Mouse (Mus musculus) embryonic facial prominence, embryonic 15.5 days (tissue): ENCODE data around the gene Lrp1. TPM values are rescaled to one million over a fixed set of nuclear protein-coding genes. Genes with fewer than 3 reads are reported as not detected.
"Not testable (repeated sequence)": the region's sequence is repeated elsewhere in the genome, so short reads cannot be mapped to it uniquely, and the experiment has no call there.

Experiments used
- ATAC-seq: fragments of 200-750 bp; cut with Nextera tagmentation; 2 replicates; pipeline ENCODE4 v1.8.0; 2017; ENCODE audit warnings: low read depth, moderate TSS enrichment; ENCODE audit not compliant: insufficient number of reproducible peaks, low FRiP score, low TSS enrichment
- H3K27ac ChIP-seq: fragments of 300-500 bp; sonication (generic); replicated peaks from 2 replicates; pipeline ENCODE4 v1.5.1; 2015; ENCODE audit warnings: mild to moderate bottlenecking, inconsistent platforms
- H3K27me3 ChIP-seq: fragments of 300-500 bp; sonication (generic); 2 replicates; pipeline ENCODE4 v1.6.1; 2015; ENCODE audit warnings: inconsistent platforms
- H3K36me3 ChIP-seq: fragments of 300-500 bp; sonication (generic); 2 replicates; pipeline ENCODE4 v1.6.1; 2015; ENCODE audit warnings: mild to moderate bottlenecking, inconsistent platforms
- H3K4me1 ChIP-seq: fragments of 300-500 bp; sonication (generic); 2 replicates; pipeline ENCODE4 v1.6.1; 2015; ENCODE audit warnings: inconsistent platforms
- H3K4me2 ChIP-seq: fragments of 300-500 bp; sonication (generic); replicated peaks from 2 replicates; pipeline ENCODE4 v1.6.1; 2015; ENCODE audit warnings: mild to moderate bottlenecking, inconsistent platforms
- H3K4me3 ChIP-seq: fragments of 300-500 bp; sonication (generic); replicated peaks from 2 replicates; pipeline ENCODE4 v1.5.1; 2015; ENCODE audit warnings: mild to moderate bottlenecking, inconsistent platforms
- H3K9ac ChIP-seq: fragments of 300-500 bp; sonication (generic); 2 replicates; pipeline ENCODE4 v1.6.1; 2015; ENCODE audit warnings: inconsistent platforms
- H3K9me3 ChIP-seq: fragments of 300-500 bp; sonication (generic); replicated peaks from 2 replicates; pipeline ENCODE4 v1.6.1; 2016; ENCODE audit warnings: inconsistent platforms
- WGBS: fragments of 180-500 bp; shearing (Covaris S2); methylation state at CpG from one replicate; pipeline ENCODE4 v1.1.7; 2015; 5-methylcytosine and 5-hydroxymethylcytosine counted together
- polyA plus RNA-seq: library from polyadenylated mRNA; unstranded; fragments of >200 nt; fragmentation: Nextera tagmentation; extraction: Ambion mirVana; gene quantifications from 2 replicates; pipeline ENCODE4 v1.2.1, GENCODE M21; 2015

The Lrp1 gene
- polyA plus RNA-seq, 1 experiment from 2014 or later: 163 TPM

GRCm38 (mm10) chr10:127663590-127663989, 42.6 kb upstream of the Lrp1 start:
- ATAC-seq: no peak
- Histone ChIP-seq H3K27me3 (no peaks in the 10 kb centered on the region), H3K4me2 (peak overlapping the region; percentile 80), H3K36me3 (peaks cover 51% of the 10 kb centered on the region), H3K4me3 (peak overlapping the region; percentile 81), H3K27ac (peak overlapping the region; percentile 99), H3K9ac (0 out of 2 replicates have a peak overlapping the region, but pooled peaks have one; percentile 13), H3K9me3 (no peaks in the 10 kb centered on the region), H3K4me1 (peaks cover 72% of the 10 kb centered on the region)
- 27% methylated on average over 5 of the region's 5 CpGs for WGBS

GRCm38 (mm10) chr10:127662666-127663253, 41.8 kb upstream of the Lrp1 start:
- H3K36me3 ChIP-seq: peaks cover 51% of the 10 kb centered on the region
- WGBS: 25% methylated on average over 19 of the region's 19 CpGs

DNA sequence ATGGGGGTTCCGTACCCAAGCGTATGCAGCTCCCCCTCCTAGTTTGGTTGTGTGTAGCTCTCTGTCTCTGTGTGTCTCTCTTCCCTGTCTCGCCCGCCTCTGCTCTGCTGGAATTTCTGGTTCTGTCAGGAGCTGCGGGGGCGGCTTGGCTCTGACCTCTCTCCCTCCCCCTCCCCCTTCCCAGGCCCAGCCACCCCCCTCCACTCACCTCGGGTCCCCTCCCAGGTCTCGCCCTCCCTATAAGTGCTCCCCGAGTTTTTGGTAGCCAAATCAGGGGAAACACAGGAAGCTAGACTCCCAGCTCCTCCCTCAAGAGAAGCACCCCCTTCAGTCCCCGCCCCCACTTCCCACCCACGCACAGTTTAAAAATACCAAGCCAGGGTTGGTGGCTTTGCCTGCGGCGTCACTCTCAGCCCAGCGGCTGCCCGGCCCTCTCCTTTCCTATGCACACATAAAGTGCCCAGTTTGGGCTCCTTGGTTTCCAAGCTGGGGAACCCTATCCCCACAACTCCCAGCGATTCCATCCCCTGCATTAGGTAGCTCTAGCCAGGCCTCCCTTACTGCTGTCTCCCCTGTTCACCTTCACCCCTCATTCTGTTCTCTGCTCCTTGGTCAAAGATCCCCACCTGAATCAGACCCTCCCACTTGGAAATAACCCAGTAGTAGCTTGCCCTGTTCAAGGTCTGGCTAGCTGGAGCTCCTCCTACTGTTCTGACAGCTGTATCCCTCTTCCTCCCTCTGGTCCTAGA, 41.1 kb upstream of the Lrp1 start:
- H3K4me2 ChIP-seq: peak overlapping the region; percentile 80
- WGBS: 10% methylated on average over 16 of the region's 16 CpGs
- H3K9me3 ChIP-seq: no peaks in the 10 kb centered on the region
- H3K4me3 ChIP-seq: peak overlapping the region; percentile 81
- peaks cover 60% of the 10 kb centered on the region for H3K4me1 ChIP-seq
- H3K27ac ChIP-seq: peak overlapping the region; percentile 99
- H3K27me3 ChIP-seq: no peaks in the 10 kb centered on the region
- ATAC-seq: no peak
- H3K9ac ChIP-seq: peak overlapping the region; percentile 31; the same call in 1 of the 2 replicates
- peaks cover 55% of the 10 kb centered on the region for H3K36me3 ChIP-seq

More at GRCm38 (mm10) chr10:127662666-127663253, 41.8 kb upstream of the Lrp1 start:
- Histone ChIP-seq H3K27ac (peak overlapping the region; percentile 99), H3K9ac (peak overlapping the region; percentile 31; the same call in 1 of the 2 replicates), H3K4me1 (peaks cover 67% of the 10 kb centered on the region), H3K4me3 (peak overlapping the region; percentile 81), H3K9me3 (no peaks in the 10 kb centered on the region), H3K27me3 (no peaks in the 10 kb centered on the region), H3K4me2 (peak overlapping the region; percentile 80)
- no peak for ATAC-seq

- ATAC-seq: no peak
- H3K27ac ChIP-seq: peak overlapping the region; percentile 99
- H3K4me3 ChIP-seq: peak overlapping the region; percentile 81
- H3K9me3 ChIP-seq: no peaks in the 10 kb centered on the region
- peaks cover 57% of the 10 kb centered on the region for H3K4me1 ChIP-seq
- peak overlapping the region; percentile 80 for H3K4me2 ChIP-seq
- peaks cover 60% of the 10 kb centered on the region for H3K36me3 ChIP-seq
- 30% methylated on average over 14 of the region's 14 CpGs for WGBS
- peak overlapping the region; percentile 12; the same call in 1 of the 2 replicates for H3K9ac ChIP-seq
- no peaks in the 10 kb centered on the region for H3K27me3 ChIP-seq
Observed at GRCm38 (mm10) chr10:127661291-127661914, 40.5 kb upstream of the Lrp1 start.

DNA sequence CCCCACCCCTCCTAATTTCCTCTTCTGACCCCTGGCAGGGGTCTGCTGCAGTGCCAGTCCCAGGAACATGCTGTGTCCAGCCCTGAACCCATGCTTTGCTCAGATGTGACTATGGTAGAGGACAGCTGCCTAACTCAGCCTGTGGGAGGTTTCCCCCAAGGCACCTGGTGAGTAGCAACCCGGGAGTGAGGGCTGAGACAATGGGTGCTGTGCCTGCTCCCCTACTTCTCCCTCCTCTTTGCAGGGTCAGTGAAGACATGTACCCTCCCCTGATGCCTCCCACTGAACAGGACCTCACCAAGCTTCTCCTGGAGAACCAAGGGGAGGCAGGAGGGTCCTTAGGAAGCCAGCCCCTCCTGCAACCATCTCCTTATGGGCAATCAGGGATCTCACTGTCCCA, 38.6 kb upstream of the Lrp1 start:
- H3K9me3 ChIP-seq: no peaks in the 10 kb centered on the region
- no peak overlapping the region for H3K9ac ChIP-seq
- no peak for ATAC-seq
- no peaks in the 10 kb centered on the region for H3K27me3 ChIP-seq
- peaks cover 45% of the 10 kb centered on the region for H3K4me1 ChIP-seq
- H3K4me2 ChIP-seq: no peak overlapping the region
- H3K36me3 ChIP-seq: peaks cover 76% of the 10 kb centered on the region
- 45% methylated on average over 1 of the region's 1 CpGs for WGBS
- H3K27ac ChIP-seq: no peak overlapping the region; the same call in 1 of the 2 replicates
- H3K4me3 ChIP-seq: no peak overlapping the region

- no peak overlapping the region for H3K4me2 ChIP-seq
- no peak overlapping the region for H3K4me3 ChIP-seq
- H3K9ac ChIP-seq: no peak overlapping the region
- no peak overlapping the region for H3K27ac ChIP-seq
- H3K27me3 ChIP-seq: no peaks in the 10 kb centered on the region
- H3K4me1 ChIP-seq: peaks cover 31% of the 10 kb centered on the region
- H3K9me3 ChIP-seq: no peaks in the 10 kb centered on the region
- 19% methylated on average over 6 of the region's 6 CpGs for WGBS
- ATAC-seq: no peak
- peaks cover 75% of the 10 kb centered on the region for H3K36me3 ChIP-seq
Observed at GRCm38 (mm10) chr10:127658076-127658475, 37.1 kb upstream of the Lrp1 start.

DNA sequence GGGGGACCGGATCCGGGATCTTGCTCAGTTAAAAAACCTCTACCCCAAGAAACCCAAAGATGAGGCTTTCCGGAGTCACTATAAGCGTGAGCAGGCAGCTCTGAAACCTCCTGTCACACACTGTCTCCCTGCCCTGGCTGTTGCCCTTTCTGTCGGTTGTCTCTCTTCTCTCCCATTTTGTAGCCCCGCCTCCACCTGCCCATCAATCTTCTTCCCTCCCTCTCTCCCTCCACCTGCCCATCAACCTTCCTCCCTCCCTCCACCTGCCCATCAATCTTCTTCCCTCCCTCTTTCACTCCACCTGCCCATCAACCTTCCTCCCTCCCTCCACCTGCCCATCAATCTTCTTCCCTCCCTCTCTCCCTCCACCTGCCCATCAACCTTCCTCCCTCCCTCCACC, 36.7 kb upstream of the Lrp1 start:
- not testable (repeated sequence) for ATAC-seq, H3K9ac ChIP-seq, H3K27ac ChIP-seq, H3K4me2 ChIP-seq, H3K9me3 ChIP-seq, H3K4me3 ChIP-seq, H3K27me3 ChIP-seq
- WGBS: 63% methylated on average over 6 of the region's 6 CpGs
- H3K36me3 ChIP-seq: peaks cover 75% of the 10 kb centered on the region
- H3K4me1 ChIP-seq: peaks cover 26% of the 10 kb centered on the region

GRCm38 (mm10) chr10:127654970-127655579, 34.1 kb upstream of the Lrp1 start:
- Histone ChIP-seq H3K9ac (no peak overlapping the region), H3K27me3 (no peaks in the 10 kb centered on the region), H3K36me3 (peaks cover 71% of the 10 kb centered on the region), H3K4me3 (no peak overlapping the region), H3K4me1 (peaks cover 5% of the 10 kb centered on the region), H3K4me2 (no peak overlapping the region), H3K9me3 (no peaks in the 10 kb centered on the region), H3K27ac (no peak overlapping the region)
- WGBS: 60% methylated on average over 16 of the region's 16 CpGs
- no peak for ATAC-seq

- Histone ChIP-seq H3K9me3 (no peaks in the 10 kb centered on the region), H3K4me1 (no peaks in the 10 kb centered on the region), H3K9ac (no peak overlapping the region), H3K4me2 (0 out of 2 replicates have a peak overlapping the region, but pooled peaks have one; percentile 8), H3K27ac (0 out of 2 replicates have a peak overlapping the region, but pooled peaks have one; percentile 17), H3K4me3 (no peak overlapping the region; the same call in 1 of the 2 replicates), H3K36me3 (peaks cover 69% of the 10 kb centered on the region), H3K27me3 (no peaks in the 10 kb centered on the region)
- no peak for ATAC-seq
- WGBS: 57% methylated on average over 21 of the region's 21 CpGs
Observed at GRCm38 (mm10) chr10:127652906-127653638, 32.1 kb upstream of the Lrp1 start.

GRCm38 (mm10) chr10:127645791-127646190, 24.8 kb upstream of the Lrp1 start:
- H3K27ac ChIP-seq: no peak overlapping the region
- 64% methylated on average over 2 of the region's 2 CpGs for WGBS
- no peaks in the 10 kb centered on the region for H3K9me3 ChIP-seq
- H3K9ac ChIP-seq: no peak overlapping the region
- no peak for ATAC-seq
- H3K4me3 ChIP-seq: no peak overlapping the region
- no peaks in the 10 kb centered on the region for H3K27me3 ChIP-seq
- H3K4me1 ChIP-seq: peaks cover 29% of the 10 kb centered on the region
- H3K36me3 ChIP-seq: peaks cover 23% of the 10 kb centered on the region
- no peak overlapping the region for H3K4me2 ChIP-seq
